ENCODE assay signal across 9 mouse cellular contexts in the genomic region with DNA sequence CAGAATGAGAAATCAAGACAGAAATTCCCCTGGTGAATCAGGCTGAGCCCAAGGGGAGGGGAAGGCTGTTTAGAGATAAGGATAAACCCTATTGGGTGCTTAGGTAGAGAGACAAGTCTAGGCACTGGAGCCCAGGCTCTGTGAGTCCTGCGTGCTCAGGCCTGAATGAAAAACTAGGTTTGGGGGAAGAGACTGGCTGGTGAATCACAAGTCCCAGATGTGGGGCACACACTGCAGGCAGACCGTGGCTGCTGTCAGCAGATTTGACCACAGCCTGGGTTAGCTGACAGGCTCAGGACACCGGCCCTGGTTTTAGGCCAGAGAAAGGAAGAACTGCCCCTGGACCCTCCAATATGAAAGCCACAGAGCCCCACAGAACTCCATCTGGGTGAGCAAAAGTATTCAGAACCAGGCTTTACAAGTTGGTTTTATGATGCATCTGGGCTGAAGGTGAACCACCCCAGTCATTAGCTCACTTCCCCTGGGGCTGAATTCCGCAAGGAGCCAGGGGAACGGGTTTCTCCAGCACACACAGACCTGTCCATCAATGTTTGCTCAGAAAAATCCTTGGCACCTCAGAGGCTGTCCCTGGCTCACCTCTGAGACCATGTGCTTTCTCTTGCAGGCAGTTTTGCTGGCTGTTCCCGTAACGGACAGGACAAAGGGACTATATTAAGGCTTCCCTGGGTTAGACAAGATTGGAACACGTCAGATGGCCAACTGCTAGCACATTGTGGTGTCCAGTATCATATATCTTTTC.
DNase-seq lines count a peak whose midpoint lies in the region; ATAC-seq lines count a peak whose summit lies in the region.
"Had no signal": no experiment of that assay in that cellular context is flagged by ENCODE, and none has a peak within 500 bp of the region (broad histone marks: within the 10 kb centered on the region; RNA-seq: fewer than 3 reads in every experiment).

No protein-coding gene starts in this region.

- 57% methylated on average over 8 of the region's 8 CpGs for WGBS in forebrain, embryonic 13.5 days
- WGBS in forebrain, embryonic 16.5 days = 47% methylated on average over 8 of the region's 8 CpGs
- WGBS in neural tube, embryonic 12.5 days = 45% methylated on average over 8 of the region's 8 CpGs

- no peak overlapping the region for H3K27ac ChIP-seq in forebrain, embryonic 13.5 days
- no peak overlapping the region for H3K27ac ChIP-seq in forebrain, embryonic 16.5 days (ENCODE audit: low read length)
- H3K27ac ChIP-seq in neural tube, embryonic 12.5 days = no peak overlapping the region

- peaks cover 12% of the 10 kb centered on the region for H3K4me1 ChIP-seq in forebrain, embryonic 13.5 days
- H3K4me1 ChIP-seq in forebrain, embryonic 16.5 days (replicated peaks; ENCODE audit: control insufficient read depth, insufficient read depth, low read length) = peaks cover 19% of the 10 kb centered on the region
- H3K4me1 ChIP-seq in neural tube, embryonic 12.5 days = peaks cover 9% of the 10 kb centered on the region

- DNase-seq in MEL-GATA-1-ER (ENCODE audit: extremely low read depth, low read depth) = peak; percentile 35
- DNase-seq in embryo, embryonic 10.5 days (ENCODE audit: low spot score) = peak; percentile 28
- DNase-seq in heart, adult 9 months (ENCODE audit: low spot score in 2 of 2) = peak; percentile 74 to 83
- DNase-seq in kidney, postnatal 10 days = peak; percentile 53
- DNase-seq in ovary, postnatal 10 days (ENCODE audit: low spot score) = no peak

- H3K9me3 ChIP-seq in forebrain, embryonic 13.5 days (replicated peaks) = no peaks in the 10 kb centered on the region
- no peaks in the 10 kb centered on the region for H3K9me3 ChIP-seq in forebrain, embryonic 16.5 days (ENCODE audit: control insufficient read depth, low read length)
- H3K9me3 ChIP-seq in neural tube, embryonic 12.5 days = no peaks in the 10 kb centered on the region

- H3K4me2 ChIP-seq in forebrain, embryonic 13.5 days = no peak overlapping the region
- no peak overlapping the region for H3K4me2 ChIP-seq in forebrain, embryonic 16.5 days (ENCODE audit: low read length)
- H3K4me2 ChIP-seq in neural tube, embryonic 12.5 days (replicated peaks) = peak overlapping the region; percentile 7; the same call in 1 of the 2 replicates

- H3K36me3 ChIP-seq in forebrain, embryonic 13.5 days (ENCODE audit: poor library complexity, severe bottlenecking) = no peaks in the 10 kb centered on the region
- H3K36me3 ChIP-seq in forebrain, embryonic 16.5 days (ENCODE audit: control insufficient read depth, insufficient read depth) = no peaks in the 10 kb centered on the region
- H3K36me3 ChIP-seq in neural tube, embryonic 12.5 days = no peaks in the 10 kb centered on the region

- H3K27me3 ChIP-seq in forebrain, embryonic 13.5 days = no peaks in the 10 kb centered on the region
- no peaks in the 10 kb centered on the region for H3K27me3 ChIP-seq in forebrain, embryonic 16.5 days (replicated peaks; ENCODE audit: control insufficient read depth, insufficient read depth, low read length)
- H3K27me3 ChIP-seq in neural tube, embryonic 12.5 days (replicated peaks) = no peaks in the 10 kb centered on the region
- H3K27me3 ChIP-seq: CH12.LX had no signal

- H3K9ac ChIP-seq in forebrain, embryonic 13.5 days = no peak overlapping the region
- H3K9ac ChIP-seq in forebrain, embryonic 16.5 days (replicated peaks; ENCODE audit: low read depth, low read length) = no peak overlapping the region
- no peak overlapping the region for H3K9ac ChIP-seq in neural tube, embryonic 12.5 days

- 0 out of 2 replicates have a peak, but pooled peaks have one; percentile 24 for ATAC-seq in forebrain, embryonic 13.5 days
- no peak for ATAC-seq in forebrain, embryonic 16.5 days
- ATAC-seq in neural tube, embryonic 12.5 days (ENCODE audit: low FRiP score, low read depth) = no peak

- no peak overlapping the region for H3K4me3 ChIP-seq in forebrain, embryonic 13.5 days
- no peak overlapping the region for H3K4me3 ChIP-seq in forebrain, embryonic 16.5 days (replicated peaks; ENCODE audit: low read length)
- H3K4me3 ChIP-seq in neural tube, embryonic 12.5 days = no peak overlapping the region
